Mouse (Mus musculus): ENCODE measurements around the gene Gadd45b. TPM values are rescaled to one million over a fixed set of nuclear protein-coding genes. Genes with fewer than 3 reads are reported as not detected.

Gadd45b gene
- total and polyA plus RNA-seq, 3 experiments: 10.0 to 13.9 (median 10.9) TPM

DNA sequence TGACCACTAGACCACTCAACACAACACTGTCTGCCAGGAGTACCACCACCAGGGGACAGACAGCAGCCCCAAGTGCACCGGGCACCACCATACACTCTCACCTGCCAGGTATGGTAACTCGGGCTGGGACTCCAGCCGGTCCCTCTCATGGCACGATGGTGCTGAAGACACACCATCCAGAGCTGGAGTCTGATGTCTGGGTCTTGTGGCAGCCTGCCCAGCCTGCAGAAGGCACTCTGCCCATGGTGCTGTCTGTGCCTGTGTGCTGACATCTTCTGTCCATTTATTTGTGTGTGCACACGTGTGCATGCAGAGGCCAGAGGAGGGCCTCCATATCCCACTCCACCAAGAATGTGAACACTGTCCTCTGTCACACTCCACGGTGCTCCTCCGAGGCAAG lies 34.8 kb upstream of the Gadd45b start:
- Histone ChIP-seq H3K36me3 (ENCODE audit: control insufficient read depth, insufficient read depth, low read length) (no peaks in the 10 kb centered on the region), H3K27me3 (ENCODE audit: control insufficient read depth, insufficient read depth, low read length) (no peaks in the 10 kb centered on the region), H3K79me2 (replicated peaks; ENCODE audit: control insufficient read depth, insufficient read depth, low read length) (no peaks in the 10 kb centered on the region), H3K4me1 (ENCODE audit: control insufficient read depth, insufficient read depth, low read length) (peaks cover 7% of the 10 kb centered on the region), H3K27ac (no peak overlapping the region), H3K4me3 (no peak overlapping the region), H3K9ac (ENCODE audit: low read depth, low read length) (no peak overlapping the region)
- intact Hi-C loops (cut with DNase I): no loop called here
- no peak for DNase-seq
- WGBS: 67% methylated on average over 7 of the region's 7 CpGs
- TF ChIP-seq POLR2A (IDR thresholded peaks at IDR 0.05; ENCODE audit: insufficient read depth, low read depth, low read length) (no peak), EP300 (IDR thresholded peaks at IDR 0.05; ENCODE audit: insufficient read depth, low read depth, low read length) (no peak), CTCF (IDR thresholded peaks at IDR 0.05) (no peak)

DNA sequence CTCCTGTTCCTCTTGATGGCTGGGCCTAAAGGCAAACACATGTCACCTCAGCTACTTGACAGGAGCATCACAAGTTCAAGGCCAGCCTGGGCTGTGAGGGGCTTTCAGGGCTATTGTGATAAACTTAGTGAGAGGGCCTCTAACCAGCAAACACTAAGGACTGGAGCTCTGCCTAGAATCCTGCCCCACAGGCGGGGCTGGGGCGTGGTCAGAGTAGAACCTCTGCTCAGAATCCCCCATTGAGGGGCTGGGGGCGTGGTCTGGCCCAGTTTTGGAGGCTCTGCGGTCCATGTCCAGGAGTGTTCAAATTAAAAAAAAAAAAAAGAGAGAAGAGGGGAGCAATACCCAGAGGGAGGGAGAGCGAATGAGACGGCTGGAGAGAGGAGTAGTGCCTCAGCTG lies 34.2 kb upstream of the Gadd45b start:
- TF ChIP-seq EP300 (IDR thresholded peaks at IDR 0.05; ENCODE audit: insufficient read depth, low read depth, low read length) (no peak), CTCF (IDR thresholded peaks at IDR 0.05) (no peak)
- no peaks in the 10 kb centered on the region for H3K27me3 ChIP-seq (ENCODE audit: control insufficient read depth, insufficient read depth, low read length)
- H3K79me2 ChIP-seq (replicated peaks; ENCODE audit: control insufficient read depth, insufficient read depth, low read length): no peaks in the 10 kb centered on the region
- no peak overlapping the region for H3K9ac ChIP-seq (ENCODE audit: low read depth, low read length)
- H3K4me1 ChIP-seq (ENCODE audit: control insufficient read depth, insufficient read depth, low read length): peaks cover 7% of the 10 kb centered on the region
- H3K27ac ChIP-seq: no peak overlapping the region
- WGBS: 86% methylated on average over 6 of the region's 6 CpGs
- no peaks in the 10 kb centered on the region for H3K36me3 ChIP-seq (ENCODE audit: control insufficient read depth, insufficient read depth, low read length)
- no peak for DNase-seq
- intact Hi-C loops (cut with DNase I): no loop called here
- no peak overlapping the region for H3K4me3 ChIP-seq

DNA sequence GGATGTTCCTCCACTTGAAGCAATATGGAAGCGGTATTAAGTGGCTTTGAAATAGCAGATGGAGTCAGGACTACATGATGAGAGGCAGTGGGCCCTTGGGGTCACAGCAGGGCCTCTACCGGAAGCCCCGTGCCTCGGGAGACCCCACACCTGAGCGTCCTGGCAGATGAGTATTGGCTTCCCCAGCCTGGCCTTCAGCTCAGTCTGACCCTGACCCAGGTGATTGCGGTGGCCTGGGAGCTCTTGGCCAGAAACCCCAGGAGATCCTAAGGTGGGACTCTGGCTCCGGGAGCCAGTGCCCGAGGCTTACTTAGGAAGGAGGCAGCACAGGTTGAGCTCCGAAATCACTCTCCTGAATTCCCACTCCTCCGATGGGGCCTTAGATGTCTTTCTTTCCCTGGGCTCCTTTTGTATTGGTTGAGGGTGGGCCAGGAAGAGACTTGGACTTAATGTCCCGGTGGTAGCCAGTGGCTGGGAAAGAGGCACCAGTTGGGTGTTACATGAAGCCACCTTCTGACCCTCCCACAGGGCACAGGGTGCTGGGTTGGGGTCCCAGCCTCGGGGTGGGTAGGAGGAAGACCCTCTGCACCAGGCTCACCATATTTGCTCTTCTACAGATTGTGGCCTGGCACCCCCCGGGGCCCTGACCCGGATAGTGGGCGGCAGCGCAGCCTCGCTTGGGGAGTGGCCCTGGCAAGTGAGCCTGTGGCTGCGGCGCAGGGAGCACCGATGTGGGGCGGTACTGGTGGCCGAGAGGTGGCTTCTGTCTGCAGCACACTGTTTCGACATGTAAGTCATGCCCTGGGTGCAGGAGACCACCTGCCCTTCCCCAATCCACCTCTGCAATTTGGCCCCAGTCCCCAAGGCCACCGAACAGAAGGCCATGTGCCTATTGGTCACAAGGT lies 33.0 kb upstream of the Gadd45b start:
- TF ChIP-seq EP300 (IDR thresholded peaks at IDR 0.05; ENCODE audit: insufficient read depth, low read depth, low read length) (no peak), CTCF (IDR thresholded peaks at IDR 0.05) (no peak), POLR2A (IDR thresholded peaks at IDR 0.05; ENCODE audit: insufficient read depth, low read depth, low read length) (no peak)
- DNase-seq: no peak
- WGBS: 67% methylated on average over 24 of the region's 24 CpGs
- Histone ChIP-seq H3K9ac (ENCODE audit: low read depth, low read length) (no peak overlapping the region), H3K4me3 (no peak overlapping the region), H3K27ac (no peak overlapping the region), H3K4me1 (ENCODE audit: control insufficient read depth, insufficient read depth, low read length) (peaks cover 9% of the 10 kb centered on the region), H3K27me3 (ENCODE audit: control insufficient read depth, insufficient read depth, low read length) (no peaks in the 10 kb centered on the region), H3K79me2 (replicated peaks; ENCODE audit: control insufficient read depth, insufficient read depth, low read length) (no peaks in the 10 kb centered on the region), H3K36me3 (ENCODE audit: control insufficient read depth, insufficient read depth, low read length) (no peaks in the 10 kb centered on the region)
- intact Hi-C loops (cut with DNase I): no loop called here

- Histone ChIP-seq H3K4me1 (ENCODE audit: control insufficient read depth, insufficient read depth, low read length) (peaks cover 9% of the 10 kb centered on the region), H3K36me3 (ENCODE audit: control insufficient read depth, insufficient read depth, low read length) (no peaks in the 10 kb centered on the region), H3K79me2 (replicated peaks; ENCODE audit: control insufficient read depth, insufficient read depth, low read length) (no peaks in the 10 kb centered on the region), H3K27ac (no peak overlapping the region), H3K9ac (ENCODE audit: low read depth, low read length) (no peak overlapping the region), H3K4me3 (no peak overlapping the region), H3K27me3 (ENCODE audit: control insufficient read depth, insufficient read depth, low read length) (no peaks in the 10 kb centered on the region)
- TF ChIP-seq POLR2A (IDR thresholded peaks at IDR 0.05; ENCODE audit: insufficient read depth, low read depth, low read length) (0 out of 2 replicates have a peak, but pooled peaks have one; percentile 16), CTCF (IDR thresholded peaks at IDR 0.05) (no peak)
- 41% methylated on average over 41 of the region's 41 CpGs for WGBS
- no peak for DNase-seq
- intact Hi-C loops (cut with DNase I): no loop called here
Measured at GRCm38 (mm10) chr10:80897861-80898510, 31.9 kb upstream of the Gadd45b start.

DNA sequence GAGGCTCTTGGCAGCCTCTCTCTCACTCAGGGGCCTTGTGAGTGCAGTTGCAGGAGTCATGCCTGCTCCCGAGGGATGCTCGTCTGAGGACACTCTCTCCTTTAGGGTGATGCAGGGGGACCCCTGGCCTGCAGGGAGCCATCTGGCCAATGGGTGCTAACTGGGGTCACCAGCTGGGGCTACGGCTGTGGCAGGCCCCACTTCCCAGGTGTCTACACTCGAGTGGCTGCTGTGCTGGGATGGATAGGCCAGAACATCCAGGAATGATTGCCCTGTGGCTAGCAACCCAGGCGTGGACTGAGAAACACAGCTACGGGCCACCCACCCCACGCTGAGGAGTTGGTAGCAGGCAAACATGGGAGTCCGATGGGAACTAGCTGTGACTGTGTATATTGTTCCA lies 30.8 kb upstream of the Gadd45b start:
- Histone ChIP-seq H3K27me3 (ENCODE audit: control insufficient read depth, insufficient read depth, low read length) (no peaks in the 10 kb centered on the region), H3K79me2 (replicated peaks; ENCODE audit: control insufficient read depth, insufficient read depth, low read length) (no peaks in the 10 kb centered on the region), H3K36me3 (ENCODE audit: control insufficient read depth, insufficient read depth, low read length) (no peaks in the 10 kb centered on the region), H3K27ac (no peak overlapping the region), H3K4me3 (no peak overlapping the region), H3K4me1 (ENCODE audit: control insufficient read depth, insufficient read depth, low read length) (peaks cover 9% of the 10 kb centered on the region), H3K9ac (ENCODE audit: low read depth, low read length) (no peak overlapping the region)
- 88% methylated on average over 8 of the region's 8 CpGs for WGBS
- DNase-seq: no peak
- TF ChIP-seq EP300 (IDR thresholded peaks at IDR 0.05; ENCODE audit: insufficient read depth, low read depth, low read length): no peak
- TF ChIP-seq POLR2A (IDR thresholded peaks at IDR 0.05; ENCODE audit: insufficient read depth, low read depth, low read length): no peak
- TF ChIP-seq CTCF (IDR thresholded peaks at IDR 0.05): no peak
- intact Hi-C loops (cut with DNase I): no loop called here
